Mouse (Mus musculus) liver, embryonic 13.5 days (tissue): Measurements from ENCODE around the gene Timp2. TPM values are rescaled to one million over a fixed set of nuclear protein-coding genes. Genes with fewer than 3 reads are reported as not detected.

Source experiments
- ATAC-seq: fragments of 200-750 bp; cut with Nextera tagmentation; 2 replicates; pipeline ENCODE4 v1.8.0; 2017; ENCODE audit warnings: low read depth, mild to moderate bottlenecking, moderate number of reproducible peaks, moderate library complexity
- DNase-seq: peaks from one replicate; pipeline ENCODE4 v3.0.0; 2022
- H3K27ac ChIP-seq: fragments of 300-500 bp; sonication (generic); 2 replicates; pipeline ENCODE4 v1.5.1; 2015; ENCODE audit warnings: moderate library complexity, mild to moderate bottlenecking, inconsistent platforms
- H3K27me3 ChIP-seq: fragments of 300-500 bp; sonication (generic); 2 replicates; pipeline ENCODE4 v1.6.1; 2015; ENCODE audit warnings: mild to moderate bottlenecking, inconsistent platforms
- H3K36me3 ChIP-seq: fragments of 300-500 bp; sonication (generic); 2 replicates; pipeline ENCODE4 v1.6.1; 2015; ENCODE audit warnings: mild to moderate bottlenecking, inconsistent platforms
- H3K4me1 ChIP-seq: fragments of 300-500 bp; sonication (generic); replicated peaks from 2 replicates; pipeline ENCODE4 v1.6.1; 2015; ENCODE audit warnings: inconsistent platforms
- H3K4me2 ChIP-seq: fragments of 300-500 bp; sonication (generic); 2 replicates; pipeline ENCODE4 v1.6.1; 2015; ENCODE audit warnings: inconsistent platforms, mild to moderate bottlenecking, moderate library complexity
- H3K4me3 ChIP-seq: fragments of 300-500 bp; sonication (generic); replicated peaks from 2 replicates; pipeline ENCODE4 v1.5.1; 2015; ENCODE audit warnings: mild to moderate bottlenecking, inconsistent platforms
- H3K9ac ChIP-seq: fragments of 300-500 bp; sonication (generic); 2 replicates; pipeline ENCODE4 v1.6.1; 2015; ENCODE audit warnings: mild to moderate bottlenecking, inconsistent platforms
- H3K9me3 ChIP-seq: fragments of 300-500 bp; sonication (generic); replicated peaks from 2 replicates; pipeline ENCODE4 v1.6.1; 2016; ENCODE audit warnings: inconsistent platforms
- WGBS: fragments of 180-500 bp; shearing (Covaris S2); methylation state at CpG from one replicate; pipeline ENCODE4 v1.1.7; 2015; ENCODE audit not compliant: insufficient replicate concordance; 5-methylcytosine and 5-hydroxymethylcytosine counted together
- polyA plus RNA-seq: library from polyadenylated mRNA; unstranded; fragments of >200 nt; fragmentation: Nextera tagmentation; extraction: Ambion mirVana; gene quantifications from 2 replicates; pipeline ENCODE4 v1.2.1, GENCODE M21; 2015

The Timp2 gene
- 5.5 and 5.7 TPM in 2 replicates for polyA plus RNA-seq

- Histone ChIP-seq H3K27me3 (peaks cover 42% of the 10 kb centered on the region), H3K36me3 (no peaks in the 10 kb centered on the region), H3K27ac (no peak within 1 kb of the TSS), H3K4me1 (peaks cover 13% of the 10 kb centered on the region), H3K9ac (peak within 1 kb of the TSS; percentile 63), H3K4me2 (peak within 1 kb of the TSS; percentile 66), H3K4me3 (peak within 1 kb of the TSS; percentile 54), H3K9me3 (no peaks in the 10 kb centered on the region)
- WGBS = 42% methylated on average over 6 of the region's 6 CpGs
- DNase-seq (no peak), ATAC-seq (no peak)
Measured at GRCm38 (mm10) chr11:118355640-118356039, at the start of gene Timp2. Gene Timp2, minus strand, starts transcription at chr11:118355740.

GRCm38 (mm10) chr11:118405311-118405710, 49.8 kb upstream of the Timp2 start:
- Histone ChIP-seq H3K36me3 (peaks cover 36% of the 10 kb centered on the region), H3K9ac (no peak overlapping the region), H3K4me2 (no peak overlapping the region), H3K27me3 (no peaks in the 10 kb centered on the region), H3K27ac (no peak overlapping the region), H3K4me3 (no peak overlapping the region), H3K4me1 (peaks cover 20% of the 10 kb centered on the region), H3K9me3 (no peaks in the 10 kb centered on the region)
- DNase-seq (no peak), ATAC-seq (no peak)
- WGBS = 84% methylated on average over 8 of the region's 8 CpGs

GRCm38 (mm10) chr11:118403951-118404899, 48.7 kb upstream of the Timp2 start:
- 66% methylated on average over 6 of the region's 6 CpGs for WGBS
- Histone ChIP-seq H3K4me1 (peaks cover 31% of the 10 kb centered on the region), H3K27ac (no peak overlapping the region)

GRCm38 (mm10) chr11:118403183-118403582, 47.6 kb upstream of the Timp2 start:
- peaks cover 36% of the 10 kb centered on the region for H3K4me1 ChIP-seq
- DNase-seq (no peak), ATAC-seq (no peak)
- no peak overlapping the region for H3K27ac ChIP-seq
- no peak overlapping the region for H3K4me3 ChIP-seq
- no peak overlapping the region for H3K9ac ChIP-seq
- no peak overlapping the region for H3K4me2 ChIP-seq
- H3K27me3 ChIP-seq = no peaks in the 10 kb centered on the region
- H3K9me3 ChIP-seq = no peaks in the 10 kb centered on the region
- H3K36me3 ChIP-seq = peaks cover 24% of the 10 kb centered on the region
- 80% methylated on average over 2 of the region's 2 CpGs for WGBS

More at GRCm38 (mm10) chr11:118403951-118404899, 48.7 kb upstream of the Timp2 start:
- peaks cover 29% of the 10 kb centered on the region for H3K36me3 ChIP-seq
- H3K9me3 ChIP-seq = no peaks in the 10 kb centered on the region
- no peak overlapping the region for H3K4me2 ChIP-seq
- DNase-seq (no peak), ATAC-seq (no peak)
- no peaks in the 10 kb centered on the region for H3K27me3 ChIP-seq
- H3K4me3 ChIP-seq = no peak overlapping the region
- H3K9ac ChIP-seq = no peak overlapping the region

- peaks cover 19% of the 10 kb centered on the region for H3K36me3 ChIP-seq
- 43% methylated on average over 7 of the region's 7 CpGs for WGBS
- ATAC-seq (peak; percentile 71), DNase-seq (no peak)
- H3K9ac ChIP-seq = peak within 1 kb of the TSS; percentile 52
- peak within 1 kb of the TSS; percentile 36 for H3K4me3 ChIP-seq
- peaks cover 36% of the 10 kb centered on the region for H3K4me1 ChIP-seq
- peak within 1 kb of the TSS; percentile 75 for H3K27ac ChIP-seq
- H3K9me3 ChIP-seq = no peaks in the 10 kb centered on the region
- no peaks in the 10 kb centered on the region for H3K27me3 ChIP-seq
- H3K4me2 ChIP-seq = peak within 1 kb of the TSS; percentile 58
Measured at GRCm38 (mm10) chr11:118401760-118402280, 46.3 kb upstream of the Timp2 start, which contains the start of gene Lgals3bp. Gene Lgals3bp, minus strand, starts transcription at chr11:118402092.

- H3K9ac ChIP-seq = peak overlapping the region; percentile 52
- no peaks in the 10 kb centered on the region for H3K9me3 ChIP-seq
- no peaks in the 10 kb centered on the region for H3K27me3 ChIP-seq
- H3K36me3 ChIP-seq = peaks cover 19% of the 10 kb centered on the region
- peak overlapping the region; percentile 58 for H3K4me2 ChIP-seq
- peaks cover 36% of the 10 kb centered on the region for H3K4me1 ChIP-seq
- DNase-seq (no peak), ATAC-seq (no peak)
- WGBS = 70% methylated on average over 4 of the region's 4 CpGs
- H3K4me3 ChIP-seq = peak overlapping the region; percentile 36
- H3K27ac ChIP-seq = peak overlapping the region; percentile 75
Measured at GRCm38 (mm10) chr11:118401195-118401594, 45.7 kb upstream of the Timp2 start.

GRCm38 (mm10) chr11:118400566-118400936, 45.0 kb upstream of the Timp2 start:
- peak overlapping the region; percentile 39; the same call in 1 of the 2 replicates for H3K9ac ChIP-seq
- no peaks in the 10 kb centered on the region for H3K27me3 ChIP-seq
- H3K27ac ChIP-seq = peak overlapping the region; percentile 75
- no peak; the same call in 1 of the 2 replicates for ATAC-seq
- WGBS = 9% methylated on average over 6 of the region's 6 CpGs
- H3K9me3 ChIP-seq = no peaks in the 10 kb centered on the region
- H3K4me3 ChIP-seq = peak overlapping the region; percentile 36
- peak overlapping the region; percentile 58 for H3K4me2 ChIP-seq
- DNase-seq = no peak
- peaks cover 23% of the 10 kb centered on the region for H3K36me3 ChIP-seq
- H3K4me1 ChIP-seq = peaks cover 36% of the 10 kb centered on the region

GRCm38 (mm10) chr11:118399891-118400565, 44.5 kb upstream of the Timp2 start:
- Histone ChIP-seq H3K4me3 (peak overlapping the region; percentile 36), H3K4me2 (peak overlapping the region; percentile 58), H3K9me3 (no peaks in the 10 kb centered on the region), H3K27ac (peak overlapping the region; percentile 75), H3K4me1 (peaks cover 36% of the 10 kb centered on the region), H3K36me3 (peaks cover 24% of the 10 kb centered on the region), H3K9ac (peak overlapping the region; percentile 39), H3K27me3 (no peaks in the 10 kb centered on the region)
- ATAC-seq (peak; percentile 63), DNase-seq (peak; percentile 42)
- WGBS = 15% methylated on average over 5 of the region's 5 CpGs

GRCm38 (mm10) chr11:118397806-118398530, 42.4 kb upstream of the Timp2 start:
- H3K9me3 ChIP-seq = no peaks in the 10 kb centered on the region
- H3K27me3 ChIP-seq = no peaks in the 10 kb centered on the region
- H3K36me3 ChIP-seq = peaks cover 28% of the 10 kb centered on the region
- H3K27ac ChIP-seq = no peak overlapping the region
- 82% methylated on average over 26 of the region's 26 CpGs for WGBS
- no peak overlapping the region for H3K4me3 ChIP-seq
- DNase-seq = no peak
- no peak overlapping the region for H3K9ac ChIP-seq
- no peak for ATAC-seq
- no peak overlapping the region for H3K4me2 ChIP-seq
- H3K4me1 ChIP-seq = peaks cover 36% of the 10 kb centered on the region

GRCm38 (mm10) chr11:118394538-118394937, 39.0 kb upstream of the Timp2 start:
- ATAC-seq = no peak
- 52% methylated on average over 6 of the region's 6 CpGs for WGBS
- Histone ChIP-seq H3K9ac (no peak overlapping the region), H3K9me3 (no peaks in the 10 kb centered on the region), H3K4me2 (no peak overlapping the region), H3K27me3 (no peaks in the 10 kb centered on the region), H3K4me1 (peaks cover 8% of the 10 kb centered on the region), H3K27ac (no peak overlapping the region), H3K36me3 (peaks cover 28% of the 10 kb centered on the region), H3K4me3 (no peak overlapping the region)
- DNase-seq = no peak
